Mouse (Mus musculus): ENCODE measurements at regions not wholly inside any gene's neighbourhood (a gene's known extent, or its start where the extent isn't known, plus 50 kb on each side); places are given as distances from the start of the nearest gene placed in this dataset.
"Not testable (repeated sequence)": the region's sequence is repeated elsewhere in the genome, so short reads cannot be mapped to it uniquely, and the experiment has no call there.

GRCm38 (mm10) chr7:95955119-95955518 lies 215.9 kb upstream of the Tenm4 start:
- no peak for DNase-seq

GRCm38 (mm10) chr7:95959068-95959467 lies 212.0 kb upstream of the Tenm4 start:
- DNase-seq, result no peak

- DNase-seq, result no peak
Measured at GRCm38 (mm10) chr7:95971863-95972262, 199.2 kb upstream of the Tenm4 start.

- no peak for DNase-seq
Measured at GRCm38 (mm10) chr7:95974085-95974484, 197.0 kb upstream of the Tenm4 start.

GRCm38 (mm10) chr7:95991250-95992032 lies 179.6 kb upstream of the Tenm4 start:
- DNase-seq, result no peak

- DNase-seq, result no peak
Measured at GRCm38 (mm10) chr7:95992033-95992516, 179.0 kb upstream of the Tenm4 start.

- no peak for DNase-seq
Measured at GRCm38 (mm10) chr7:95992521-95992920, 178.5 kb upstream of the Tenm4 start.

GRCm38 (mm10) chr7:95997190-95997589 lies 173.9 kb upstream of the Tenm4 start:
- DNase-seq, result no peak

- no peak for DNase-seq
Measured at GRCm38 (mm10) chr7:95999189-95999588, 171.9 kb upstream of the Tenm4 start.

- DNase-seq, result no peak
Measured at GRCm38 (mm10) chr7:96002401-96002800, 168.6 kb upstream of the Tenm4 start.

- DNase-seq, result no peak
Measured at GRCm38 (mm10) chr7:96006299-96006698, 164.7 kb upstream of the Tenm4 start.

GRCm38 (mm10) chr7:96013008-96013407 lies 158.0 kb upstream of the Tenm4 start:
- DNase-seq, result no peak

GRCm38 (mm10) chr7:96017112-96017884 lies 153.7 kb upstream of the Tenm4 start:
- no peak for DNase-seq

- DNase-seq, result no peak
Measured at GRCm38 (mm10) chr7:96024048-96024447, 147.0 kb upstream of the Tenm4 start.

GRCm38 (mm10) chr7:96026781-96027418 lies 144.1 kb upstream of the Tenm4 start:
- no peak for DNase-seq

- no peak for DNase-seq
Measured at GRCm38 (mm10) chr7:96033636-96034035, 137.4 kb upstream of the Tenm4 start.

- DNase-seq, result peak; percentile 11
Measured at GRCm38 (mm10) chr7:96035456-96035855, 135.6 kb upstream of the Tenm4 start.

GRCm38 (mm10) chr7:96039628-96040027 lies 131.4 kb upstream of the Tenm4 start:
- no peak for DNase-seq

- no peak for DNase-seq
Measured at GRCm38 (mm10) chr7:96041806-96042205, 129.2 kb upstream of the Tenm4 start.

GRCm38 (mm10) chr7:96051631-96052030 lies 119.4 kb upstream of the Tenm4 start:
- DNase-seq, result no peak

- DNase-seq, result not testable (repeated sequence)
Measured at GRCm38 (mm10) chr7:96061599-96061998, 109.4 kb upstream of the Tenm4 start.

GRCm38 (mm10) chr7:96078511-96078910 lies 92.5 kb upstream of the Tenm4 start:
- no peak for DNase-seq

- no peak for DNase-seq
Measured at GRCm38 (mm10) chr7:96081676-96082075, 89.4 kb upstream of the Tenm4 start.

Data from adrenal gland, adult 2 months (tissue).